Mouse (Mus musculus) stomach, embryonic 14.5 days (tissue): Measurements from ENCODE around the gene Ankrd33. TPM values are rescaled to one million over a fixed set of nuclear protein-coding genes. Genes with fewer than 3 reads are reported as not detected.
A peak's percentile ranks its signal among the peaks of the same experiment; 100 is the strongest.

Experiments
- ATAC-seq: fragments of 200-750 bp; cut with Nextera tagmentation; 2 replicates; pipeline ENCODE4 v1.8.0; 2017; ENCODE audit warnings: low read depth, moderate TSS enrichment; ENCODE audit not compliant: insufficient number of reproducible peaks, insufficient read depth, low FRiP score
- H3K27ac ChIP-seq: fragments of 300-500 bp; sonication (generic); 2 replicates; pipeline ENCODE4 v1.5.1; 2014; ENCODE audit warnings: mild to moderate bottlenecking, low read length, moderate library complexity, mixed read lengths
- H3K27me3 ChIP-seq: fragments of 300-500 bp; sonication (generic); 2 replicates; pipeline ENCODE4 v1.6.1; 2014; ENCODE audit warnings: low read length, control low read depth, mixed read lengths; ENCODE audit not compliant: control insufficient read depth, insufficient read depth
- H3K36me3 ChIP-seq: fragments of 300-500 bp; sonication (generic); 2 replicates; pipeline ENCODE4 v1.6.1; 2014; ENCODE audit warnings: mild to moderate bottlenecking, control low read depth, low read length, moderate library complexity, mixed read lengths; ENCODE audit not compliant: control insufficient read depth, insufficient read depth
- H3K4me1 ChIP-seq: fragments of 300-500 bp; sonication (generic); 2 replicates; pipeline ENCODE4 v1.6.1; 2014; ENCODE audit warnings: low read length, control low read depth, mixed read lengths; ENCODE audit not compliant: control insufficient read depth, insufficient read depth
- H3K4me2 ChIP-seq: fragments of 300-500 bp; sonication (generic); replicated peaks from 2 replicates; pipeline ENCODE4 v1.6.1; 2014; ENCODE audit warnings: low read depth, low read length, control low read depth
- H3K4me3 ChIP-seq: fragments of 300-500 bp; sonication (generic); 2 replicates; pipeline ENCODE4 v1.5.1; 2014; ENCODE audit warnings: low read depth, low read length, control low read depth
- H3K9ac ChIP-seq: fragments of 300-500 bp; sonication (generic); replicated peaks from 2 replicates; pipeline ENCODE4 v1.6.1; 2014; ENCODE audit warnings: low read depth, mild to moderate bottlenecking, control low read depth, low read length, moderate library complexity, mixed read lengths
- H3K9me3 ChIP-seq: fragments of 300-500 bp; sonication (generic); 2 replicates; pipeline ENCODE4 v1.6.1; 2016; ENCODE audit warnings: low read depth, low read length, control low read depth; ENCODE audit not compliant: control insufficient read depth
- WGBS: fragments of 180-500 bp; shearing (Covaris S2); extraction: QIAGEN DNeasy Blood & Tissue Kit; methylation state at CpG from one replicate; pipeline ENCODE4 v1.1.7; 2014; 5-methylcytosine and 5-hydroxymethylcytosine counted together
- polyA plus RNA-seq: library from polyadenylated mRNA; unstranded; fragments of >200 nt; fragmentation: Nextera tagmentation; extraction: Ambion mirVana; gene quantifications from 2 replicates; pipeline ENCODE4 v1.2.1, GENCODE M21; 2014

The Ankrd33 gene
- not detected in 2 replicates for polyA plus RNA-seq

- H3K9ac ChIP-seq: no peak within 1 kb of the TSS
- ATAC-seq: no peak
- no peaks in the 10 kb centered on the region for H3K36me3 ChIP-seq
- H3K4me3 ChIP-seq: no peak within 1 kb of the TSS
- peaks cover 5% of the 10 kb centered on the region; the same call in 1 of the 2 replicates for H3K4me1 ChIP-seq
- H3K27ac ChIP-seq: no peak within 1 kb of the TSS
- H3K4me2 ChIP-seq: no peak within 1 kb of the TSS
- 78% methylated on average over 5 of the region's 5 CpGs for WGBS
- H3K9me3 ChIP-seq: no peaks in the 10 kb centered on the region
- H3K27me3 ChIP-seq: no peaks in the 10 kb centered on the region
Measured at GRCm38 (mm10) chr15:101115511-101116110, at the start of gene Ankrd33. TSS of gene Ankrd33 (plus strand) at chr15:101115755.

GRCm38 (mm10) chr15:101066364-101066847 lies 49.1 kb upstream of the Ankrd33 start:
- Histone ChIP-seq H3K27me3 (no peaks in the 10 kb centered on the region), H3K9me3 (no peaks in the 10 kb centered on the region), H3K4me1 (peaks cover 59% of the 10 kb centered on the region), H3K36me3 (no peaks in the 10 kb centered on the region), H3K27ac (no peak overlapping the region), H3K9ac (no peak overlapping the region), H3K4me3 (no peak overlapping the region), H3K4me2 (no peak overlapping the region)
- no peak for ATAC-seq
- WGBS: 25% methylated on average over 6 of the region's 6 CpGs

- Histone ChIP-seq H3K4me2 (no peak overlapping the region), H3K27me3 (no peaks in the 10 kb centered on the region), H3K4me3 (no peak overlapping the region), H3K36me3 (no peaks in the 10 kb centered on the region), H3K4me1 (peaks cover 63% of the 10 kb centered on the region), H3K27ac (peak overlapping the region; percentile 64; the same call in 1 of the 2 replicates), H3K9ac (no peak overlapping the region), H3K9me3 (no peaks in the 10 kb centered on the region)
- no peak for ATAC-seq
- 33% methylated on average over 7 of the region's 9 CpGs for WGBS
Measured at GRCm38 (mm10) chr15:101066920-101067696, 48.4 kb upstream of the Ankrd33 start.

- 39% methylated on average over 3 of the region's 3 CpGs for WGBS
- Histone ChIP-seq H3K4me3 (no peak overlapping the region), H3K36me3 (no peaks in the 10 kb centered on the region), H3K27me3 (no peaks in the 10 kb centered on the region), H3K9ac (no peak overlapping the region), H3K9me3 (no peaks in the 10 kb centered on the region), H3K4me1 (peaks cover 66% of the 10 kb centered on the region), H3K27ac (no peak overlapping the region; the same call in 1 of the 2 replicates), H3K4me2 (no peak overlapping the region)
- no peak for ATAC-seq
Measured at GRCm38 (mm10) chr15:101068029-101068428, 47.5 kb upstream of the Ankrd33 start.

- no peaks in the 10 kb centered on the region for H3K27me3 ChIP-seq
- peaks cover 67% of the 10 kb centered on the region for H3K4me1 ChIP-seq
- WGBS: 72% methylated on average over 4 of the region's 4 CpGs
- no peaks in the 10 kb centered on the region for H3K9me3 ChIP-seq
- no peak overlapping the region for H3K4me3 ChIP-seq
- no peak for ATAC-seq
- H3K27ac ChIP-seq: no peak overlapping the region; the same call in 1 of the 2 replicates
- no peak overlapping the region for H3K4me2 ChIP-seq
- H3K9ac ChIP-seq: no peak overlapping the region
- H3K36me3 ChIP-seq: no peaks in the 10 kb centered on the region
Measured at GRCm38 (mm10) chr15:101068671-101069070, 46.9 kb upstream of the Ankrd33 start.

GRCm38 (mm10) chr15:101069641-101070190 lies 45.8 kb upstream of the Ankrd33 start:
- H3K36me3 ChIP-seq: no peaks in the 10 kb centered on the region
- H3K27ac ChIP-seq: peak overlapping the region; percentile 89
- no peaks in the 10 kb centered on the region for H3K9me3 ChIP-seq
- no peaks in the 10 kb centered on the region for H3K27me3 ChIP-seq
- WGBS: 48% methylated on average over 9 of the region's 9 CpGs
- peaks cover 67% of the 10 kb centered on the region for H3K4me1 ChIP-seq
- H3K4me2 ChIP-seq: no peak overlapping the region
- no peak overlapping the region for H3K4me3 ChIP-seq
- no peak for ATAC-seq
- no peak overlapping the region for H3K9ac ChIP-seq

GRCm38 (mm10) chr15:101070762-101071161 lies 44.8 kb upstream of the Ankrd33 start:
- H3K27me3 ChIP-seq: no peaks in the 10 kb centered on the region
- WGBS: 22% methylated on average over 5 of the region's 5 CpGs
- peaks cover 62% of the 10 kb centered on the region for H3K4me1 ChIP-seq
- H3K9me3 ChIP-seq: no peaks in the 10 kb centered on the region
- H3K27ac ChIP-seq: peak overlapping the region; percentile 89
- 0 out of 2 replicates have a peak overlapping the region, but pooled peaks have one; percentile 6 for H3K9ac ChIP-seq
- no peak overlapping the region for H3K4me3 ChIP-seq
- H3K36me3 ChIP-seq: no peaks in the 10 kb centered on the region
- no peak overlapping the region for H3K4me2 ChIP-seq
- peak; percentile 77 for ATAC-seq

GRCm38 (mm10) chr15:101072736-101073135 lies 42.8 kb upstream of the Ankrd33 start:
- H3K4me2 ChIP-seq: no peak overlapping the region
- no peak for ATAC-seq
- no peaks in the 10 kb centered on the region for H3K9me3 ChIP-seq
- H3K27ac ChIP-seq: no peak overlapping the region
- no peak overlapping the region for H3K4me3 ChIP-seq
- no peaks in the 10 kb centered on the region for H3K27me3 ChIP-seq
- no peak overlapping the region for H3K9ac ChIP-seq
- peaks cover 55% of the 10 kb centered on the region for H3K4me1 ChIP-seq
- no peaks in the 10 kb centered on the region for H3K36me3 ChIP-seq
- WGBS: 70% methylated on average over 2 of the region's 2 CpGs
